Mouse (Mus musculus) kidney, postnatal 25 days (tissue): Measurements from ENCODE around the gene Adam12.
A peak's percentile ranks its signal among the peaks of the same experiment; 100 is the strongest.

Experiments
- DNase-seq, 2 experiments: peaks; one replicate each; pipeline ENCODE4 v3.0.0; 2021; ENCODE audit warnings: mixed read lengths in 2 of 2

Adam12 gene

DNA sequence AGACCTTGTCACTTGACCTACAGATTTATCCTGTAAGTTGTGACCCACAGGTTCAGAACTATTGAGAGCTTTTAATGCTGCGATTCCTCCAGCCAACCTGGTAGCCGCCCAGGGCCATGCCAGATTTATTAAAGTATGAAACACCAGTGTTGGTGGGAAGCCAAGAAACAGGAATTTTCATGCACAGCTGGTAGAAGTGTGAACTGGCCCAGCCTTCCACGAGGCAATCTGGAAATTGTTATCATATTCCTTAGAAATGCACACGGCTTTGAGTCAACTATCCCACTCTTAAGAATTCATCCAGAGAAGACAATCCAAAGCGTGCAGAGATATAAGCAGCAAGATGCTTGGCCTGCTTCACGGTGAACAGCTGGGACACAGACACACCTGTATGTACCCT is 82.6 kb downstream of the Adam12 start:
- DNase-seq = no peak

DNA sequence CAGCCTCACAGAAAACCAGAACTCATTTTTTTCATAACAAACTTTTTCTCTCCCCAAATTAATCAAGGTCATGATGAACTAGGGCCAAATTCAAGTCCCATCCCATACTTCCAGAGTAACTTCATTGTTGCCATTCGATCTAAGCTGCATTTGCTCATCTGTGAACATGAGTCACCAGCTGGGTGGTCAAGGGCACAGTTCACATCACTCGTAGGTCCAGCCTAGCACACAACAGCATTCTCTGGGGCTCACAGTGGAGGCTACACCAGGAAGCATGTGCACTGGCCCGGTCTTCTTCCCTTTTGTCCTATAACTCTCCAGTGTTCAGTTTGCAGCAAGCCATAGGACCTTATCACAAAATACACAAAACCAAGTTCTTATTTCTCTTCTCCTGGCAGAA is 84.4 kb downstream of the Adam12 start:
- DNase-seq = no peak

DNA sequence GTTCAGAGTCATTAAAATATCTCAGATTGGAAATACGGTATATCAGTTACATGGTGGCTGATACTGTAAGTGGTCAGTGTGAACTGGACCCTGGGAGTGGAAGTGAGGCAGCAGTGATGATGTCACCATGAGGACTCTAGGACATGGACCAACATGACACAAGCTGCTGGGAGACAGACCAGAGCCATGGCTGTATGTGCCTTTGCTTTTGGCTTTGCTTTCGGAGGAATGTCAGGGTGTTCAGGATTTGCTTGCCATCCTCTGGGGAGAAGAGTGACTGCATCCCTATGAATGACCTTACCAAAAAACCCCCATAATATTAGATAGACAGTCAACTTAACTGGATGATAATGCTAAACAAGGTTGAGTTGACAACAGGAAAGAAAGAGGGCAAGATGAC is 85.1 kb downstream of the Adam12 start:
- no peak for DNase-seq

DNA sequence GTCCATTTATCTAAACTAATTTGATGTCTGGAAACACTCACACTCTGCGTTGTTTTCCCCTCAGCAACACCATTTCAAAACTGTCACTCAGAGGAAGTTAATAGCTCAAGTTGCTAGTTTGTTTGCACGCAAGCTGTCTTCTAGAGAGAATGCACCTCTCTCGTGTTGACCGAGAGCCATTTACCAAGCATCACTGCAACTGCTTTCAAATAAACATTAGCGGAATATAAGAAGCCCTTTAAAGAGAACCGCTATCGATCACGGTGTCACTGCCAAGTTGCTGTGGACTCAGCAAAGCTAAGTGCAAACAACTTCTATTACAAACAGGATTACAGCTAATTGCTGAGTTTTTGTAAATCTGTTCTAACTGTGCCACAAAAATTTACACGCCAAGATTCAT is 87.8 kb downstream of the Adam12 start:
- no peak for DNase-seq

DNA sequence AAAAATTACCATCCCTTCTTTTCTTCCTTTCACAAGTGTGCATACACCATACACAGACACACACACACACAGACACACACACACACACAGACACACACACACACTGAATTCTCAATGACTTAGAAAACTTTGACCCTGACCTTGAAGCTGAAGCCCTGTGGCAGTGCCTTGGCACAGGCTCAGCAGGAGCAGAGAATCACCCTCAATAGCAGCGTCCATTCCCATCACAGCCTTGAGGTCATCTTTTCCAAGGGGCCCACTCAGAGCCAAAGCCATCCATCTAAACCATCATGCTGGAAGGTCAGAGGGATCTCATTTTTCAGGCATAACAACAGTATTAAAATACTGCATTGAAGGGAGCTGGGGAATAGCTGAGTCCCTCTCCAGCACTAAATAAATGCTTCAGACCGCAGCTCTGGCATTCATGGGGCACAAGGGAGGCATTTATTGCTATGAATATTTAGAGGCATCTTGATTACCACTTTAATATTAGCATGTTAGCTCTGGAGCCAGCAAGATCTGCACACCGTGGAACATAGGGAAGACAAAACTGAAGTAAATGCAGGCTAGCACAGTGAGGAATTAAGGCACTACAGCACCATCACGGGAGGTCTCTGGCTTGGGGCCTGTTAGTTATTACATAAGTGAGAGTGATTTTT is 92.5 kb downstream of the Adam12 start:
- peak in 1 of 2 experiments; percentile 19 for DNase-seq

DNA sequence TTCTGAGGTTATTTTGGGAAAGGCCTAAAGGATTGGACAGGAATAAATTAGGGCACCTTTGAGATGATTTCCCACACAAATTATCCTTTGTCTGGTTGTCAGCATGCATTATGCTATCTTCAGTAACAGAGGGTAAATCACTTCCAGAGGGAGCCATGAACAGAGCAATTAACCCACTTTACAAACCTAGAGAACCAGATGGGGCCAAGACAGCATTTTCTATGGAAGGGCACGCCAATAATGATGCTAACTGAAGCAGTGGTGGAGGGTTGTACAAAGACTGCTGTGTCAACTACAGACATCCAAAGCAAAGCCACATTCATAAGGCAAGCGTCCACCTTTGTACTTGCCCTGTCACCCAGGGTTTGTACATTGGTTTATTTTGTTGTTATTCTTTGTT is 99.6 kb downstream of the Adam12 start:
- no peak for DNase-seq

DNA sequence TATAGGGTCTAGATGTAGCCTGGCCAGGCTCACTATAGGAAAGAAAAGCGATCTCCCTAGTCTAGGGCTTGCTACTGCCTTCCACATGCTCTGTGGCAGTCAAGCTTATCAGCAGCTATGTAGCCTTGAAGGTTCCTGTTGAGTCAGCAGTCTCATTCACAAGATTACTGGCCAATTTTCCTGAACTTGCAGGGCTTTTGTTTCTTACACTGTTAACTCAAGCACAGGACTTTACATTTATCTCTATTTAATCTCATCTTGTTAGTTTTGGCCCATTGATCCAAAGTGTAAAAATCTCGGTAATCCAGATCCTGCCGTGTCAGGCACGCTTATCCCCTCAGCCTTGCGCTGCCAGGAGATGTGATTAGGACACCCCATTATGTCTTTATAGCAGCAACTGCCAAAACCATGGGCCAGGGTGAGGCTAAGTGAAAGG is 103.8 kb downstream of the Adam12 start:
- no peak for DNase-seq

DNA sequence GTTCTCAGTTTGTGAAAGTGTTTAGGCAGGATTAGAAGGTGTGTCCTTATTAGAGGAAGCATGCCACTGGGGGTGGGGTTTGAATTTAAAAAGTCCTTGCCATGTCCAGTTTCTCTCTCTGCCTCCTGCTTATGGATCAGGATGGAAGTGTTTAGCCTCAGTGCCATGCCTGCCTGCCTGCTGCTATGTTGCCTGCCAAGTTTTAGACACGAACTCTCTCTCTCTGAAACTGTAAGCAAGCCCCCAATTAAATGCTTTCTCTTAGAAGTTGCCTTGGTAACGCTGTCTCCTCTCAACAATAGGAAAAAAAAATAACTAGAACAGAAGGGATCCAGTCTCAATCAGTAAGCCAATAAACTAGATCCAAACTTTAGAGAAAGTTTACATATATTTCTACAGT is 110.5 kb downstream of the Adam12 start:
- DNase-seq = no peak

DNA sequence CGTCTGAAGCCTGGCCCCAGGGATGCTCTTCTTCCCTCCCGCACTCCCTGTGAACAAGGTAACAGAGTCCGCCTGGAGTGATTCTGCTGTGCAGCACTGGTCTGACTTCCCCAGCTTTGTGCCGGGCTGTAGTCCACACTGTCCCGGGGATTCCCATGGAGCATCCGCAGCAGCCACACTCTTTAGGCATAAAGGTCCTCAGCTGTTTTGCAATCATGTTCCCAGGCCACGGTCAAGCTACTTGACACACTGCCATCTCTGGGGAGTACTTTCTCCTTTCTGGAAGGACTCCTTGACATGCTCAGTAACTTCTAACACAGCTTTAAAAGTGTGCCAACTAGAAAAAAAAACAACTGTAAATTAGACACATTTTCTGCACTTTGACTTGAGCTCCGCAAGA is 116.5 kb downstream of the Adam12 start:
- DNase-seq = peak; percentile 41 to 73

DNA sequence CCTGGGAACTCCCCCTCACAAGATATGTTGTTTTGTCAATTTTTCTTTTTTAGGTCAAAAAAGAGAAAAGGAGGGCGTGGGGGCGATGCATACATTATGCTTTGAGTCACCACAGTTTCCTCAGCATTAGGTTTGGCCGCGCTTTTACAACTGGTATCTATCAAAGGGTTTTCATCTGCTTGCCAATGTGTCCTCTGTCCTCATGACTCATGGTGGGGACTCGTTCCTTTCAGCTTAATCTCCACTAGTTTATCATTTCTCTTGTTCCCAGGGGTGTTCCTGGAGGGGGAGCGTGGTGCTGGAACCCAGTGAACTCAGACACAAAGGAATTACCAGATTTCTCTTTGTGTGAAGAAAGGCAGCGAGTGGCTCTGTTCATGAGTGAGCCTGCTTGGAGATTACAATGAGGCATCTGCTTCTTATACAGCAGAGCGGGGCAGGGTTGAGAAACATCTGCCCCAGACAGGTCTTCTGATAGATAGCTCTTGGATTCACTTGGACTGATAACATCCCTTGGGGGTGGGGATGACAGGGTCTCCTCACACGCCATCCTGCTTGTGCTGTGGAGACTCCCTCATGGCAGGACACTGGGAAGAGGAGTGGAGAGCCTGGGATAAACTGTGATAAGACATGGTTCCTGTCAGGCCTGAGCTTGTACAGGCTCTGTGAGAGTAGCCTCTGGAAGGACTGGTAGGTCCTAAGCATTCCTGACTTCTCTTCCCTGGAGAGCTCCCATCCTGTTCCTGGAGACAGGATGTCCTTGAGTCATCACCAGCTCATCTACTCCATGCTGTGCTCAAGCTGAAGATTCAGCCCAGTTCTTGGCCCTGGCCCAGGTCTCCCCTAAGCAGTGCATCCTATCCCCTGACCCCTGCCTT is 117.4 kb downstream of the Adam12 start:
- no peak for DNase-seq

DNA sequence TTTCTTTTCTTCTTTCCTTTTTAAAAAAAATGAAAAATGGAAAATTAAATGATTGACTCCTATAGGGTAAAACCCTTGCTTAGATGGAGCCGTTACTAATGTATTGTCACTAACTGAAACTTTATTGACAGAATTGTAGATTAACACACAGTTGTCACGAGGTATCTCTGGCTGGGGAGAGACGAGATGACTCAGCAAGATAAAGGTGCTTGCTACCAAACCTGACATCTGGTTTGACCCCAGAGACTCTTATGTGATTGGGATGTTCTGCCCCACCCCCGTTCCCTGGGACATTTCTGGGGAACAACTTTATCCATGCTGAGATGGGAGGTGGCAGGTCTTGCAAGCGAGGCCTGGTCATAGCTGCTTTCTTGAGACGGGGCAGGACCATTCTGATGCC is 118.1 kb downstream of the Adam12 start:
- no peak for DNase-seq

DNA sequence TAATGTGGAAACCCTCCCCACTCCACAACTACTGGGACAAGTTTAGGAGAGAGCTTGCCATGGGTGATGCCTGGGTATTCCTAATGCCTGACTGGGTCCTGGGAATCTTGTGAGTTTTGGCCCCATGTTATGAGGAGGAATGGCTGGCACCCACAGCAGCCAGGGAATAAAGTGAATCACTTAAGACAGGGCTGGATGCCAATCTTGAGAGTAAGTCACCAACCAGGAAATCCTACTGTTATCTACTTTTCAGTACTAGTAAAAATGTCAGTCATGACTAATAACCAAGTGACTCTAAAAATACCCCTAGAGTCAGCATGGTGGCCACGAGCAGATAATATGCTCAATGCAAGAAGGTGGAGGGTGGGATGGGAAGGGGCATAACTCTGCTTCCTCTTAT is 121.8 kb downstream of the Adam12 start:
- DNase-seq = no peak

DNA sequence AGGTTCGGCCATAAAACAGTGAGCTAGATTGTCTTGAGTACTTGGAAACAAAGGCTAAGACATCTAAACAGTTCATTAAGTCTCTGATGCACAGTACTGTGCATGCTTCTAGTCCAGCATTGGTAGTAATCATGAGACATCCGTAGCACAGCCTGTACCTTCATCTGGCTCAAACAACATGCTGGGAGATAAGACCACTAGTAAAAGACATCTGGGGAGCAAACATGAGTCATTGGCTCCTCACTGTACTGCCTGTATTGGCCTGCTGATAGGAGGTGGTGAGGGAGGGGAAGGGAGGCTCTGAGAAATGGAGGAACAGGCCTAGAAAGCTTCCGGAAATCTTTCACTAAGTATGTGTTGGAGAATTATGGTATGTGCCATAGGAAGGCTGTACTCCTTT is 124.1 kb downstream of the Adam12 start:
- no peak for DNase-seq

DNA sequence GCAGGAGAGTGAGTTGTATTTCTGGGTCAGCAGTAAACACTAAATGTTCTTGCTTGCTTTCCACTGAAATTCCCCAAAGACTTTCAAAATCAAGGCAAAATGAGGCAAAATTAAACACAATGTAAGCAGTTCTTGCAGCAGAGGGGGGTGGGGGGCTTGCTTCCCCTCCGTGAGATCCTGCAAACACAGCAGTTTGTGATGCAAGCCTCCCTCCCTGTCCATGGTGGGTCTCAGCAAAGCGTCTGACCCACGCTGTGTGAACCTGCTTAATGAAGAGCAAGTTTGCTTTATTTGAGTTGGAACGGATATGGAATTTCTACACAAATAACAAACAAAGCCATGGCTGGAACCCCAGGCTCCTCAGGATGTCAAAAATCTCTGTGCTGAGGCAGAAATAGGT is 132.9 kb downstream of the Adam12 start:
- DNase-seq = no peak

DNA sequence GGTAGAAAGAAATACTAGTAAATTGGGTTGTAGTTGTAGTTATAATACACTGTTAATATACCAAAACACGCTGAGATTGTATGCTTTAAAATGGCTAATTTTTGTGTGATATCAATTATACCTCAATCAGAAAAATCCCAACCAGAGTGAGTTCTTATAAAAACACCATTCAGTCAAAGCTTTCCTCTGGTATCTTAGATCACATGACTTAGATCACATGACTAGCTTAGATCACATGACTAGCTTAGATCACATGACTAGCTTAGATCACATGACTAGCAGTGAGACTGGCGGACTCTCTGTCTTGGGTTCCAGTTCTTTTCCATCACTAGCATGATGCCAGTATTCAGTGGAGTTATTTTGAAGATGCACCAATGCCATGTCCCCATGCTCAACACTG is 134.1 kb downstream of the Adam12 start:
- DNase-seq = no peak

DNA sequence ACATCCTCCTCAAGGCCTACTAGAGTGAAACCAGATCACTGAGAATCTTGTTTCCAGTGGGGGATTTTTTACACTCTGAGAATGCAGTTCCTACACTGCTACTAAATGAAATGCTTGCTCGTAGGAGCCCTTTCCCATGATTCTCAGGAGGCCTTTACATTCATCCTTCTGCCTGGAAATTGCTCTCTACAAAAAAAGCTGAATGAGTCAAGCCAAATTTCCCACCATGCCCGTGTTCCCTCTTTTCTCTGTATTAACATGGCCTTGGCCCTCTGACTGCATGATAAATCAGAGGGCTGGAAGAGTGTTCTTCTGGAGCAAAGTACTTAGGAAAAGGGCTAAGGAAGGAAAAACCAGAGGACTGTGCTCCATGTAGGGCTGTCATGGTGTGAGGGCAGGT is 138.1 kb downstream of the Adam12 start:
- no peak for DNase-seq

DNA sequence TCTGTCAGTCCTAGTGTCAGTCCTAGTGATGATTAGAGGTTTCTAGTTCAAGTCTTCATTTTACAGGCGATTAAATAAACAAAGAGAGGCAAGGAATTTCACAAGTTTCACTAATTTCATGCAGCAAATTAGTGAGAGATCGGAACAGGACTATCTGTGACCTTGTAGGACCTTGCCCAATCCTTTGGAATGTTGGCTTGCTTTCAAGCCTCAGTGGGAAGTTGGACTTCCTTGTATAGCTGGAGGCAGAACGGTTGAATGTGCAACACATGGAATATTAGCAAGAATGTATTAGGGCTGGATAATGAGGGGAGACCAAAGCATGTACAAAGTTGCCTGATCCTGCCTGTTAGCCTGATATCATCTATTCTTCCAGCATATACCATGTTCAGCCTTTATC is 141.2 kb downstream of the Adam12 start:
- peak in 1 of 2 experiments; percentile 24 for DNase-seq

DNA sequence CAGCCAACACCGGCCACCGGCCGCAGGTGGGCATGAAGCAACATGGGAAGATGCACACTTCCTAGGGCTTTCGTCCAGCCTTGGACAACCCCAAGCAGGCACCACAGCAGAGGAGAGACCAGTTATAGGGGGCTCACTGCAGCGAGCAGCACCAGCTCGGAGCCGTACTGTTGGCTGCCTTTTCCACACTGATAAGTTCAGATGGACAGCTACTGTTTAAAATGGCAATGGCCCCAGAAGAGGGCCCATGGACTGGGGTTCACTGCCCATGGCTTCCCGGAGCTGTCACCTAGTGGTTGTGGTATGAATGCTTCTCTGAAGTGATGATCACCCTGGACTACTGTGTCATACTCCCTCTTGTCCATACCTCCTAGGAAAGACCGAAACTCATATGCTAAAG is 141.7 kb downstream of the Adam12 start:
- no peak for DNase-seq

DNA sequence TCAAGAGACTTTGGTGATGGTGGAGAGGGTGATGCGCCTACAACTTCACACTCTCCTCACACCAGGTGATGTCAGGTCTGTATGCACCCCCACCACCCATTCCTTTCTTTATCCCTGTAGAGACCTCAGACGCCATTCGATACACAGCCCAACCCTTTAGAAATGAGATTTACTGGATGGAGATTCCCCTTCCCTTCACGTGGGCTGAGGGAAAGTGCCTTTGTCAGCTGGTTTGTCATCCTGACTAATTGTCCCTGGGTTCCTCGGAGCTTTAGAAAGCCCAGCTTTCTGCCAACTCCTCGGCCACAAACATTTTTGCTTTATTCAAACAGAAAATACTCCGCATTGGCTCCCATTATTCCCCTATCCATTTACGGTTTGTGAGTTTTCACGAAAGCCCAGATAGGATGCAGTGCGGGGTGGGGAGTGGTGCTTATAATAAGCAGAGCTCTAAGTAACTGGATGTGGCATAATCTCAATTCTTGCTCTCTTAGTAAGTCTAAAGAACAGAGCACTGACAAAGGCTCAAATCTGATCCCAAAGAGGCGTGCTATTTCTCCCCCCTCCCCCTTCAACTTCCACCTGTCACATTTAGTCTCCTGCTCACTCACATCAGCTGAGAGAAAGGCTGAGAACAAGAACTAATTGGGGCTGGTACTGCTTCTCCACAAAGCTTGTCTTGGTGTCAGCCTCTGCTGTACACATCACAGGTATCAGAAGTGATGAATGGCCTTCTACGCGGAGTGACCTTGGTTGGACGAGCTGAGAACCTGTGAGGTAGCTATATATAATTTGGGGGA is 143.2 kb downstream of the Adam12 start:
- no peak for DNase-seq

DNA sequence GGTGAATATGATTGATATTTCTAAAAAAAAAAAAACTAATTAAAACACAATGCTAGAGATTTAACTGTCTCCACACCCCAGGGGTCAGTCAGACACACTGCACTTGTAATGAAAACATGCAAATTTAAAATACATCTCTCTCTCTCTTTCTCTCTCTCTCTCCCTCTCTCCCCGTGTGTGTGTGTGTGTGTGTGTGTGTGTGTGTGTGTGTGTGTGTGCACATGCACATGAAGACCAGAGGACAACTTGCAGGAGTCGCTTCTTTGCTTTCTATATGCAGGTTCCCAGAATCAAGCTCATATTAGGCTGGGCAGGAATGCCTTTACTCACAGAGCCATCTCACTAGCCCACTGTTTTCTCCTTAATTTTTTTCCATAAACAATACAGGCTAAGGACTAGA is 146.6 kb downstream of the Adam12 start:
- no peak for DNase-seq

DNA sequence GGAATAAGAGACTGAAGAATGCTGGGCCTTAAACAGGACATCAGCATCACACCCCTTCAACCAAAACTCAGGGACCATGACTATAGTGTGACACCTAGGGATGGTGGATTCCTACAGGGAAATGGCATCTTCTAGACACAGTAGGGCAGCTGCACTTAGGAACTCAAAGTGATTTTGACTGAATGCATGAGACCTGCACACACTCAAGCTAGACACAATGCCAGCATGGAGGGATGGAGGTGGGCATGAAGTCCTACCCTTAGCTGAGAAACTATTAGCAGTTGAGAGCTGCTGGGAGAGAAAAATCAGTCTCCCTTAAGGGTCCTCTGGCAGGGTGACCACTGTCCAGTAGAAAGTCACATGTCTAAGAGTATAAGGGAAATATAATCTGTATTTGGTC is 147.0 kb downstream of the Adam12 start:
- no peak for DNase-seq

DNA sequence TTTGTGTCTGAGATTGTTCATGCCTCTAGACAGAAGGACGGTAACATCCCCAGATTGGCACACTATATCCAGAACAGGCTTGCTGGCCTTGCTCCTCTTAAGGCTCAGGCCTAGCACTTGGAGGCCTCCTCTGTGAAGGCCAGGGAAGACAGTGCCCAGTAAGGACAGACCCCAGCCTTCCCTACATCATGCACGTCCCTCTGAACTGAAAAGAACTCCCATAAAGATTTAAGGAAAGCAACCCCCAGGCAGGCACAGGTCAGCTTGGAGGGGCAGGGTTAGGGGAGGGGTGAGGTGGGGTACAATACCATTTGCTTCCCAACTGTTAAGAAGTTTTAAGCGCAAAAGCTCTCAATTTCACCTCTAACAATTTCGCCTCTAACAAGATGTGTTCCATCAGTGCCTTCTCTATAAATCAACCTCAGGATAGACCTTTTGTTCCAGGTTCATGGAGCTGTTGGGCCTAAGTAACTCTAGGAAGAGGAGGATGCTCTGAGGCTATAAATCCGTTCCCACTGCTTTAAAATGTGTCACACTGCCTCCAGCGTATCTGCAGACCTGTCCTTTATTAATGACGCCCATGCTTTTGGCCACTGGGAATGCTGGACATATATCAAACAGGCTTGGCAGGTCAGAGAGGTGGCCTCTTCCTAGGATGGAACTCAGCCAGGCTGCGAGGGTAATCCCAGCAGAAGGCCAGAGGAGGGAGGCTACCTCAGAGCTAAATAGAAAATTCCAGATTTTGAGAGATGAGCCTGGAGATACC is 150.5 kb downstream of the Adam12 start:
- no peak for DNase-seq
